Mouse (Mus musculus) neutrophil, adult 5-6 weeks (primary cell): ENCODE measurements around the gene Snx15. TPM values are rescaled to one million over a fixed set of nuclear protein-coding genes. Genes with fewer than 3 reads are reported as not detected.
A peak's percentile ranks its signal among the peaks of the same experiment; 100 is the strongest.

Source experiments
- ATAC-seq: fragments of 151-379, 151-347 bp; 2 replicates; pipeline ENCODE4 v1.8.0; 2017; ENCODE audit warnings: mild to moderate bottlenecking, moderate TSS enrichment; ENCODE audit not compliant: insufficient number of reproducible peaks, poor library complexity, low FRiP score, severe bottlenecking; ENCODE audit errors: extremely low read depth
- total RNA-seq: library from RNA; stranded (forward); fragments of 200-1000 nt; gene quantifications from 2 replicates; pipeline ENCODE4 v1.2.3, GENCODE M21; 2017

The Snx15 gene
- total RNA-seq, 1 experiment from 2014 or later = 9.1 TPM

- ATAC-seq = no peak
Observed at GRCm38 (mm10) chr19:6079983-6080480, 48.1 kb downstream of the Snx15 start, which contains the start of gene Tmem262. Gene Tmem262 (plus strand): TSS chr19:6080033.

GRCm38 (mm10) chr19:6076564-6077393 is 51.3 kb downstream of the Snx15 start, which contains the start of gene Vps51:
Gene Vps51 (minus strand): TSS chr19:6077231.
- peak; percentile 90 for ATAC-seq

- no peak for ATAC-seq
Observed at GRCm38 (mm10) chr19:6073889-6074288, 54.2 kb downstream of the Snx15 start.

- ATAC-seq = no peak
Observed at GRCm38 (mm10) chr19:6071261-6071660, 56.8 kb downstream of the Snx15 start.

- ATAC-seq = no peak
Observed at GRCm38 (mm10) chr19:6070571-6071250, 57.4 kb downstream of the Snx15 start.

GRCm38 (mm10) chr19:6069851-6070250 is 58.3 kb downstream of the Snx15 start:
- ATAC-seq = no peak

Other genes with a start within 250 kb of the Snx15 start
- 1.4 and 1.5 TPM in 2 replicates for gene Tigd3, start 234.2 kb downstream of the Snx15 start, total RNA-seq
- 80.0 and 104 TPM in 2 replicates for gene Dpf2, start 215.3 kb downstream of the Snx15 start, total RNA-seq
- 3.8 and 4.8 TPM in 2 replicates for gene Cdc42ep2, start 203.5 kb downstream of the Snx15 start, total RNA-seq
- gene Pola2, start 164.1 kb downstream of the Snx15 start, total RNA-seq = 32.8 and 36.8 TPM in 2 replicates
- 0.47 and 1.1 TPM in 2 replicates for gene Slc22a20, start 142.2 kb downstream of the Snx15 start, total RNA-seq
- gene Capn1, start 112.4 kb downstream of the Snx15 start, total RNA-seq = 142 and 147 TPM in 2 replicates
- 42.1 and 45.3 TPM in 2 replicates for gene Syvn1, start 81.7 kb downstream of the Snx15 start, total RNA-seq
- 28.7 and 29.2 TPM in 2 replicates for gene Mrpl49, start 70.5 kb downstream of the Snx15 start, total RNA-seq
- 2,994 and 3,021 TPM in 2 replicates for gene Fau, start 70.5 kb downstream of the Snx15 start, total RNA-seq
- 18.4 and 20.3 TPM in 2 replicates for gene Znhit2, start 67.1 kb downstream of the Snx15 start, total RNA-seq
- 5.6 and 8.1 TPM in 2 replicates for gene Tm7sf2, start 59.9 kb downstream of the Snx15 start, total RNA-seq
- gene Vps51, start 51.1 kb downstream of the Snx15 start, total RNA-seq = 67.0 and 73.7 TPM in 2 replicates
- gene Tmem262, start 48.3 kb downstream of the Snx15 start, total RNA-seq = 1.5 TPM in 1 of 2 replicates, not detected in the other
- 0.74 TPM in 1 of 2 replicates, not detected in the other for gene Gm28374, start 46.0 kb downstream of the Snx15 start, total RNA-seq
- 51.9 and 52.8 TPM in 2 replicates for gene Zfpl1, start 43.3 kb downstream of the Snx15 start, total RNA-seq
- gene Cdca5, start 43.3 kb downstream of the Snx15 start, total RNA-seq = 0.35 TPM in 1 of 2 replicates, not detected in the other
- not detected in 2 replicates for gene AC131692.1, start 33.9 kb downstream of the Snx15 start, total RNA-seq
- gene Naaladl1, start 22.5 kb downstream of the Snx15 start, total RNA-seq = not detected in 2 replicates
- 2.2 and 3.1 TPM in 2 replicates for gene Sac3d1, start 9.7 kb downstream of the Snx15 start, total RNA-seq
- gene Batf2, start 12.7 kb upstream of the Snx15 start, total RNA-seq = 1.2 TPM in 1 of 2 replicates, not detected in the other
- gene Arl2, start 13.2 kb upstream of the Snx15 start, total RNA-seq = 14.0 and 15.2 TPM in 2 replicates
- gene Majin, start 56.1 kb upstream of the Snx15 start, total RNA-seq = not detected in 2 replicates
- not detected in 2 replicates for gene Gpha2, start 98.1 kb upstream of the Snx15 start, total RNA-seq
- gene Ppp2r5b, start 107.6 kb upstream of the Snx15 start, total RNA-seq = 21.8 and 22.1 TPM in 2 replicates
- gene Atg2a, start 113.4 kb upstream of the Snx15 start, total RNA-seq = 43.0 and 49.3 TPM in 2 replicates
- 126 and 148 TPM in 2 replicates for gene Ehd1, start 148.4 kb upstream of the Snx15 start, total RNA-seq
- 4.4 and 10.9 TPM in 2 replicates for gene Cdc42bpg, start 178.2 kb upstream of the Snx15 start, total RNA-seq
- gene Men1, start 206.7 kb upstream of the Snx15 start, total RNA-seq = 29.5 and 33.6 TPM in 2 replicates
- gene Map4k2, start 212.8 kb upstream of the Snx15 start, total RNA-seq = 791 and 881 TPM in 2 replicates
- 370 and 400 TPM in 2 replicates for gene Sf1, start 235.4 kb upstream of the Snx15 start, total RNA-seq